Mouse (Mus musculus): ENCODE measurements around the gene Timm29.
A peak's percentile ranks its signal among the peaks of the same experiment; 100 is the strongest.

Gene Timm29

GRCm38 (mm10) chr9:21592703-21593121, at the start of gene Timm29, which contains the start of gene Yipf2:
TSS of gene Timm29 (plus strand) at chr9:21592722.
TSS of gene Yipf2 (minus strand) at chr9:21592828.
- DNase-seq: peak; percentile 99

- peak; percentile 93 for DNase-seq
Measured at GRCm38 (mm10) chr9:21545351-21545915, 47.1 kb upstream of the Timm29 start.

GRCm38 (mm10) chr9:21545916-21546788, 46.4 kb upstream of the Timm29 start:
- peak; percentile 100 for DNase-seq

- DNase-seq: no peak
Measured at GRCm38 (mm10) chr9:21546789-21547074, 45.8 kb upstream of the Timm29 start, which contains the start of gene Carm1. TSS of gene Carm1 (plus strand) at chr9:21546894.

GRCm38 (mm10) chr9:21547075-21547941, 45.2 kb upstream of the Timm29 start:
- DNase-seq: peak; percentile 97

- no peak for DNase-seq
Measured at GRCm38 (mm10) chr9:21551049-21551448, 41.5 kb upstream of the Timm29 start.

GRCm38 (mm10) chr9:21553607-21554273, 38.8 kb upstream of the Timm29 start:
- no peak for DNase-seq

GRCm38 (mm10) chr9:21555198-21555742, 37.3 kb upstream of the Timm29 start:
- DNase-seq: no peak

GRCm38 (mm10) chr9:21556996-21557395, 35.5 kb upstream of the Timm29 start:
- DNase-seq: no peak

- DNase-seq: no peak
Measured at GRCm38 (mm10) chr9:21557556-21557955, 35.0 kb upstream of the Timm29 start.

GRCm38 (mm10) chr9:21558366-21558765, 34.2 kb upstream of the Timm29 start:
- no peak for DNase-seq

GRCm38 (mm10) chr9:21559151-21559550, 33.4 kb upstream of the Timm29 start:
- no peak for DNase-seq

GRCm38 (mm10) chr9:21564420-21564819, 28.1 kb upstream of the Timm29 start:
- DNase-seq: no peak

GRCm38 (mm10) chr9:21565004-21565586, 27.4 kb upstream of the Timm29 start:
- DNase-seq: no peak

GRCm38 (mm10) chr9:21566538-21566937, 26.0 kb upstream of the Timm29 start:
- DNase-seq: no peak

GRCm38 (mm10) chr9:21567051-21567450, 25.5 kb upstream of the Timm29 start:
- no peak for DNase-seq

- DNase-seq: no peak
Measured at GRCm38 (mm10) chr9:21568657-21569255, 23.8 kb upstream of the Timm29 start.

GRCm38 (mm10) chr9:21574012-21574801, 18.3 kb upstream of the Timm29 start:
- DNase-seq: peak; percentile 95

GRCm38 (mm10) chr9:21575253-21575652, 17.3 kb upstream of the Timm29 start:
- DNase-seq: no peak

- DNase-seq: no peak
Measured at GRCm38 (mm10) chr9:21576286-21576685, 16.2 kb upstream of the Timm29 start.

- no peak for DNase-seq
Measured at GRCm38 (mm10) chr9:21578226-21578625, 14.3 kb upstream of the Timm29 start.
